Mouse (Mus musculus): ENCODE results near the gene H2-T24. TPM values are rescaled to one million over a fixed set of nuclear protein-coding genes. Genes with fewer than 3 reads are reported as not detected.
"Not testable (repeated sequence)": the region's sequence is repeated elsewhere in the genome, so short reads cannot be mapped to it uniquely, and the experiment has no call there.

The H2-T24 gene
- polyA plus RNA-seq, 1 experiment from 2014 or later, result 3.1 TPM

GRCm38 (mm10) chr17:36014977-36015376 is 5.4 kb downstream of the H2-T24 start:
- DNase-seq (ENCODE audit: low spot score, missing footprints), result peak; percentile 28
- H3K36me3 ChIP-seq (ENCODE audit: control insufficient read depth, insufficient read depth, low read length), result no peaks in the 10 kb centered on the region
- no peaks in the 10 kb centered on the region for H3K9me3 ChIP-seq (ENCODE audit: control insufficient read depth, low read length)
- H3K27me3 ChIP-seq (ENCODE audit: control insufficient read depth, insufficient read depth, low read length), result no peaks in the 10 kb centered on the region
- 94% methylated on average over 5 of the region's 5 CpGs for WGBS
- no peak for ATAC-seq (ENCODE audit: low FRiP score)
- no peak overlapping the region for H3K4me3 ChIP-seq (ENCODE audit: low read depth, low read length)
- no peak overlapping the region for H3K4me2 ChIP-seq
- no peak overlapping the region for H3K27ac ChIP-seq (ENCODE audit: low read depth, low read length)
- no peak overlapping the region for H3K9ac ChIP-seq (ENCODE audit: low read length)
- no peaks in the 10 kb centered on the region for H3K4me1 ChIP-seq (ENCODE audit: control insufficient read depth, insufficient read depth, low read length)

GRCm38 (mm10) chr17:36004409-36004808 is 16.0 kb downstream of the H2-T24 start:
- H3K4me3 ChIP-seq (ENCODE audit: low read depth, low read length); H3K27ac ChIP-seq (ENCODE audit: low read depth, low read length); ATAC-seq (ENCODE audit: low FRiP score); H3K27me3 ChIP-seq (ENCODE audit: control insufficient read depth, insufficient read depth, low read length); H3K4me2 ChIP-seq; H3K9ac ChIP-seq (ENCODE audit: low read length); H3K4me1 ChIP-seq (ENCODE audit: control insufficient read depth, insufficient read depth, low read length); H3K9me3 ChIP-seq (ENCODE audit: control insufficient read depth, low read length); DNase-seq (ENCODE audit: low spot score, missing footprints); H3K36me3 ChIP-seq (ENCODE audit: control insufficient read depth, insufficient read depth, low read length): not testable (repeated sequence)
- 98% methylated on average over 7 of the region's 7 CpGs for WGBS

GRCm38 (mm10) chr17:36003331-36003730 is 17.0 kb downstream of the H2-T24 start:
- H3K9me3 ChIP-seq (ENCODE audit: control insufficient read depth, low read length), result no peaks in the 10 kb centered on the region
- no peak for DNase-seq (ENCODE audit: low spot score, missing footprints)
- no peak overlapping the region for H3K4me3 ChIP-seq (ENCODE audit: low read depth, low read length)
- ATAC-seq (ENCODE audit: low FRiP score), result no peak
- H3K9ac ChIP-seq (ENCODE audit: low read length), result no peak overlapping the region
- H3K4me1 ChIP-seq (ENCODE audit: control insufficient read depth, insufficient read depth, low read length), result no peaks in the 10 kb centered on the region
- WGBS, result 94% methylated on average over 7 of the region's 7 CpGs
- H3K4me2 ChIP-seq, result no peak overlapping the region
- no peaks in the 10 kb centered on the region for H3K27me3 ChIP-seq (ENCODE audit: control insufficient read depth, insufficient read depth, low read length)
- H3K27ac ChIP-seq (ENCODE audit: low read depth, low read length), result no peak overlapping the region
- H3K36me3 ChIP-seq (ENCODE audit: control insufficient read depth, insufficient read depth, low read length), result no peaks in the 10 kb centered on the region

- WGBS, result 96% methylated on average over 6 of the region's 6 CpGs
- H3K4me3 ChIP-seq (ENCODE audit: low read depth, low read length), result no peak overlapping the region
- no peak for ATAC-seq (ENCODE audit: low FRiP score)
Observed at GRCm38 (mm10) chr17:36001966-36002365, 18.4 kb downstream of the H2-T24 start.

GRCm38 (mm10) chr17:36001121-36001897 is 19.1 kb downstream of the H2-T24 start:
- no peaks in the 10 kb centered on the region for H3K4me1 ChIP-seq (ENCODE audit: control insufficient read depth, insufficient read depth, low read length)
- WGBS, result 95% methylated on average over 12 of the region's 12 CpGs
- H3K4me3 ChIP-seq (ENCODE audit: low read depth, low read length), result no peak overlapping the region
- H3K36me3 ChIP-seq (ENCODE audit: control insufficient read depth, insufficient read depth, low read length), result no peaks in the 10 kb centered on the region
- no peaks in the 10 kb centered on the region for H3K9me3 ChIP-seq (ENCODE audit: control insufficient read depth, low read length)
- ATAC-seq (ENCODE audit: low FRiP score) (no peak), DNase-seq (ENCODE audit: low spot score, missing footprints) (no peak)
- no peak overlapping the region for H3K9ac ChIP-seq (ENCODE audit: low read length)
- no peak overlapping the region for H3K27ac ChIP-seq (ENCODE audit: low read depth, low read length)
- no peaks in the 10 kb centered on the region for H3K27me3 ChIP-seq (ENCODE audit: control insufficient read depth, insufficient read depth, low read length)
- no peak overlapping the region for H3K4me2 ChIP-seq

More at GRCm38 (mm10) chr17:36001966-36002365, 18.4 kb downstream of the H2-T24 start:
- no peak overlapping the region for H3K4me2 ChIP-seq
- no peak overlapping the region for H3K27ac ChIP-seq (ENCODE audit: low read depth, low read length)
- DNase-seq (ENCODE audit: low spot score, missing footprints), result no peak
- H3K27me3 ChIP-seq (ENCODE audit: control insufficient read depth, insufficient read depth, low read length), result no peaks in the 10 kb centered on the region
- H3K9ac ChIP-seq (ENCODE audit: low read length), result no peak overlapping the region
- H3K36me3 ChIP-seq (ENCODE audit: control insufficient read depth, insufficient read depth, low read length), result no peaks in the 10 kb centered on the region
- no peaks in the 10 kb centered on the region for H3K4me1 ChIP-seq (ENCODE audit: control insufficient read depth, insufficient read depth, low read length)
- H3K9me3 ChIP-seq (ENCODE audit: control insufficient read depth, low read length), result no peaks in the 10 kb centered on the region

- Histone ChIP-seq H3K27me3 (ENCODE audit: control insufficient read depth, insufficient read depth, low read length) (no peaks in the 10 kb centered on the region), H3K4me1 (ENCODE audit: control insufficient read depth, insufficient read depth, low read length) (peaks cover 4% of the 10 kb centered on the region), H3K27ac (ENCODE audit: low read depth, low read length) (no peak overlapping the region), H3K9ac (ENCODE audit: low read length) (no peak overlapping the region), H3K4me3 (ENCODE audit: low read depth, low read length) (no peak overlapping the region), H3K4me2 (no peak overlapping the region), H3K36me3 (ENCODE audit: control insufficient read depth, insufficient read depth, low read length) (no peaks in the 10 kb centered on the region), H3K9me3 (ENCODE audit: control insufficient read depth, low read length) (no peaks in the 10 kb centered on the region)
- DNase-seq (ENCODE audit: low spot score, missing footprints) (no peak), ATAC-seq (ENCODE audit: low FRiP score) (no peak)
- WGBS, result 89% methylated on average over 4 of the region's 4 CpGs
Observed at GRCm38 (mm10) chr17:36000349-36000748, 20.0 kb downstream of the H2-T24 start.

- no peaks in the 10 kb centered on the region for H3K27me3 ChIP-seq (ENCODE audit: control insufficient read depth, insufficient read depth, low read length)
- no peak overlapping the region for H3K4me3 ChIP-seq (ENCODE audit: low read depth, low read length)
- no peak overlapping the region for H3K9ac ChIP-seq (ENCODE audit: low read length)
- H3K4me1 ChIP-seq (ENCODE audit: control insufficient read depth, insufficient read depth, low read length), result peaks cover 7% of the 10 kb centered on the region
- no peak overlapping the region for H3K27ac ChIP-seq (ENCODE audit: low read depth, low read length)
- H3K4me2 ChIP-seq, result no peak overlapping the region
- no peaks in the 10 kb centered on the region for H3K9me3 ChIP-seq (ENCODE audit: control insufficient read depth, low read length)
- no peaks in the 10 kb centered on the region for H3K36me3 ChIP-seq (ENCODE audit: control insufficient read depth, insufficient read depth, low read length)
- WGBS, result 90% methylated on average over 7 of the region's 7 CpGs
- DNase-seq (ENCODE audit: low spot score, missing footprints), result no peak
- ATAC-seq (ENCODE audit: low FRiP score), result no peak
Observed at GRCm38 (mm10) chr17:35999356-35999755, 21.0 kb downstream of the H2-T24 start.

- no peak for ATAC-seq (ENCODE audit: low FRiP score)
- no peak overlapping the region for H3K27ac ChIP-seq (ENCODE audit: low read depth, low read length)
- H3K9ac ChIP-seq (ENCODE audit: low read length), result no peak overlapping the region
- WGBS, result 93% methylated on average over 6 of the region's 6 CpGs
- no peaks in the 10 kb centered on the region for H3K36me3 ChIP-seq (ENCODE audit: control insufficient read depth, insufficient read depth, low read length)
- H3K4me2 ChIP-seq, result no peak overlapping the region
- H3K4me1 ChIP-seq (ENCODE audit: control insufficient read depth, insufficient read depth, low read length), result peaks cover 7% of the 10 kb centered on the region
- no peaks in the 10 kb centered on the region for H3K27me3 ChIP-seq (ENCODE audit: control insufficient read depth, insufficient read depth, low read length)
- no peaks in the 10 kb centered on the region for H3K9me3 ChIP-seq (ENCODE audit: control insufficient read depth, low read length)
- DNase-seq (ENCODE audit: low spot score, missing footprints), result no peak
- H3K4me3 ChIP-seq (ENCODE audit: low read depth, low read length), result no peak overlapping the region
Observed at GRCm38 (mm10) chr17:35998545-35999305, 21.6 kb downstream of the H2-T24 start.
